Mouse (Mus musculus) CH12.LX (cell line): ENCODE results near the gene Gjb2. TPM values are rescaled to one million over a fixed set of nuclear protein-coding genes. Genes with fewer than 3 reads are reported as not detected.

ENCODE experiments used
- DNase-seq: peaks from one replicate; pipeline ENCODE4 v3.0.0-alpha.2; 2013; ENCODE audit errors: extremely low read depth
- H3K27ac ChIP-seq: 2 replicates; pipeline ENCODE4 v1.5.1; 2012; ENCODE audit warnings: low read depth, mild to moderate bottlenecking, control low read depth, moderate library complexity; ENCODE audit not compliant: insufficient read depth
- H3K27me3 ChIP-seq: replicated peaks from 2 replicates; pipeline ENCODE3; 2012; ENCODE audit warnings: inconsistent platforms
- H3K36me3 ChIP-seq, 2 experiments: replicated peaks in 1 of 2; 2 replicates each; pipeline versions ENCODE3 to v1.6.1; 2012; ENCODE audit warnings: inconsistent platforms in 1 of 2, low read length in 1 of 2, mild to moderate bottlenecking in 1 of 2, mixed read lengths in 1 of 2, moderate library complexity in 1 of 2; ENCODE audit not compliant: control insufficient read depth in 1 of 2, insufficient read depth in 1 of 2
- H3K4me1 ChIP-seq, 2 experiments: 2 replicates each; pipeline ENCODE4 v1.6.1; 2012; ENCODE audit warnings: inconsistent platforms in 1 of 2, moderate library complexity in 1 of 2; ENCODE audit not compliant: insufficient read depth in 2 of 2, control insufficient read depth in 1 of 2
- H3K4me2 ChIP-seq: 2 replicates; pipeline ENCODE4 v1.6.1; 2012; ENCODE audit warnings: low read depth, mild to moderate bottlenecking, control low read depth; ENCODE audit not compliant: poor library complexity, insufficient read depth, severe bottlenecking
- H3K4me3 ChIP-seq, 3 experiments: fragments of 150-350 bp in 1 of 3; sonication (generic) in 1 of 3; replicated peaks in 1 of 3; 2 replicates each; pipeline versions ENCODE3 to v1.5.1; 2011 to 2012; ENCODE audit warnings: low read depth in 2 of 3, low read length in 2 of 3, mild to moderate bottlenecking in 2 of 3, moderate library complexity in 2 of 3, control low read depth in 1 of 3, improper control_type of control experiment in 1 of 3, inconsistent platforms in 1 of 3, mixed read lengths in 1 of 3; ENCODE audit not compliant: poor library complexity in 1 of 3
- H3K79me2 ChIP-seq: replicated peaks from 2 replicates; pipeline ENCODE4 v1.6.1; 2012; ENCODE audit warnings: mild to moderate bottlenecking, moderate library complexity; ENCODE audit not compliant: control insufficient read depth, poor library complexity, insufficient read depth, severe bottlenecking; ENCODE audit errors: extremely low read depth
- H3K9ac ChIP-seq: 2 replicates; pipeline ENCODE4 v1.6.1; 2012; ENCODE audit warnings: low read depth, mild to moderate bottlenecking, control low read depth, moderate library complexity; ENCODE audit not compliant: insufficient read depth
- H3K9me3 ChIP-seq: replicated peaks from 2 replicates; pipeline ENCODE3; 2012; ENCODE audit warnings: low read length, inconsistent platforms, mixed read lengths
- BHLHE40 ChIP-seq: IDR thresholded peaks from 2 replicates; pipeline ENCODE4 v1.6.1; 2011; ENCODE audit warnings: mild to moderate bottlenecking, low read depth, low read length, improper control_type of control experiment
- CHD1 ChIP-seq: IDR thresholded peaks from 2 replicates; pipeline ENCODE4 v1.6.1; 2012; ENCODE audit warnings: low read depth, low read length, improper control_type of control experiment, inconsistent platforms
- CTCF ChIP-seq, 2 experiments: IDR thresholded peaks in 1 of 2; conservative IDR thresholded peaks in 1 of 2; 2 replicates each; pipeline ENCODE4 v1.5.1; 2011 to 2012; ENCODE audit warnings: low read depth in 2 of 2, low read length in 2 of 2, improper control_type of control experiment in 1 of 2, inconsistent platforms in 1 of 2, mild to moderate bottlenecking in 1 of 2, moderate library complexity in 1 of 2
- ELF1 ChIP-seq: IDR thresholded peaks from 2 replicates; pipeline ENCODE4 v1.6.1; 2014; ENCODE audit warnings: low read depth, mild to moderate bottlenecking, inconsistent platforms, low read length, improper control_type of control experiment
- JUN ChIP-seq: IDR thresholded peaks from 2 replicates; pipeline ENCODE4 v1.6.1; 2011; ENCODE audit warnings: low read depth, mild to moderate bottlenecking, low read length, improper control_type of control experiment, moderate library complexity; ENCODE audit not compliant: insufficient read depth
- KAT2A ChIP-seq: IDR thresholded peaks from 2 replicates; pipeline ENCODE4 v1.6.1; 2012; ENCODE audit warnings: low read length, improper control_type of control experiment, inconsistent platforms; ENCODE audit not compliant: insufficient replicate concordance
- MAFK ChIP-seq: IDR thresholded peaks from 2 replicates; pipeline ENCODE4 v1.6.1; 2011; ENCODE audit warnings: low read length, improper control_type of control experiment; ENCODE audit not compliant: insufficient replicate concordance
- MAX ChIP-seq: IDR thresholded peaks from 2 replicates; pipeline ENCODE4 v1.6.1; 2011; ENCODE audit warnings: low read length, improper control_type of control experiment
- MAZ ChIP-seq: IDR thresholded peaks from 2 replicates; pipeline ENCODE4 v1.6.1; 2012; ENCODE audit warnings: low read depth, mild to moderate bottlenecking, inconsistent platforms, low read length, improper control_type of control experiment, moderate library complexity
- MEF2A ChIP-seq: IDR thresholded peaks from 2 replicates; pipeline ENCODE4 v1.6.1; 2014; ENCODE audit warnings: low read depth, mild to moderate bottlenecking, inconsistent platforms, low read length, improper control_type of control experiment, borderline replicate concordance
- MYC ChIP-seq: IDR thresholded peaks from 2 replicates; pipeline ENCODE4 v1.6.1; 2011; ENCODE audit warnings: low read depth, mild to moderate bottlenecking, improper control_type of control experiment, low read length
- PAX5 ChIP-seq: IDR thresholded peaks from 2 replicates; pipeline ENCODE4 v1.6.1; 2012; ENCODE audit warnings: low read length, inconsistent platforms, mixed read lengths
- POLR2AphosphoS2 ChIP-seq: IDR thresholded peaks from 2 replicates; pipeline ENCODE4 v1.6.1; 2011; ENCODE audit warnings: low read depth, low read length, improper control_type of control experiment
- RAD21 ChIP-seq: IDR thresholded peaks from 2 replicates; pipeline ENCODE4 v1.6.1; 2011; ENCODE audit warnings: low read depth, mild to moderate bottlenecking, low read length, improper control_type of control experiment, moderate library complexity
- SIN3A ChIP-seq: IDR thresholded peaks from 2 replicates; pipeline ENCODE4 v1.6.1; 2012; ENCODE audit warnings: low read length, improper control_type of control experiment, inconsistent platforms
- SMC3 ChIP-seq: IDR thresholded peaks from 2 replicates; pipeline ENCODE4 v1.6.1; 2011; ENCODE audit warnings: low read depth, low read length, improper control_type of control experiment
- UBTF ChIP-seq: IDR thresholded peaks from 2 replicates; pipeline ENCODE4 v1.6.1; 2012; ENCODE audit warnings: low read depth, mild to moderate bottlenecking, inconsistent platforms, low read length, improper control_type of control experiment, moderate library complexity
- USF1 ChIP-seq: IDR thresholded peaks from 2 replicates; pipeline ENCODE4 v1.6.1; 2014; ENCODE audit warnings: low read depth, mild to moderate bottlenecking, inconsistent platforms, low read length, improper control_type of control experiment
- USF2 ChIP-seq: conservative IDR thresholded peaks from 2 replicates; pipeline ENCODE4 v1.6.1; 2011; ENCODE audit warnings: low read depth, low read length, improper control_type of control experiment
- ZMIZ1 ChIP-seq: IDR thresholded peaks from 2 replicates; pipeline ENCODE4 v1.6.1; 2012; ENCODE audit warnings: low read depth, mild to moderate bottlenecking, inconsistent platforms, low read length, improper control_type of control experiment
- dilution Hi-C: fragments of 300-500 bp; cut with MboI; formaldehyde crosslinking; loops from 2 replicates; pipeline ENCODE4 v1.14.3; 2020; ENCODE audit warnings: low sequenced_read_pairs; ENCODE audit not compliant: extremely low pct_unique_long_range_greater_than_20kb, extremely low pct_ligation_motif_present
- in situ Hi-C: fragments of 300-500 bp; cut with MboI; formaldehyde crosslinking; loops from 3 replicates; pipeline ENCODE4 v1.14.3; 2019; ENCODE audit warnings: low sequenced_read_pairs, low pct_ligation_motif_present, low pct_unique_long_range_greater_than_20kb, mixed read lengths
- polyA plus RNA-seq: library from polyadenylated mRNA; unstranded; fragments of >175 nt; gene quantifications from 2 replicates; pipeline ENCODE4 v1.2.1, GENCODE M21; 2012; ENCODE audit warnings: low read depth; ENCODE audit not compliant: insufficient read length
- total RNA-seq, 2 experiments: library from RNA; depleted of rRNA; stranded (reverse); fragments of 300-350 nt in 1 of 2; fragments of >200 nt in 1 of 2; gene quantifications; 2 replicates each; pipeline ENCODE4 v1.2.3; 2012 to 2014

The Gjb2 gene
- total and polyA plus RNA-seq, 3 experiments: not detected

DNA sequence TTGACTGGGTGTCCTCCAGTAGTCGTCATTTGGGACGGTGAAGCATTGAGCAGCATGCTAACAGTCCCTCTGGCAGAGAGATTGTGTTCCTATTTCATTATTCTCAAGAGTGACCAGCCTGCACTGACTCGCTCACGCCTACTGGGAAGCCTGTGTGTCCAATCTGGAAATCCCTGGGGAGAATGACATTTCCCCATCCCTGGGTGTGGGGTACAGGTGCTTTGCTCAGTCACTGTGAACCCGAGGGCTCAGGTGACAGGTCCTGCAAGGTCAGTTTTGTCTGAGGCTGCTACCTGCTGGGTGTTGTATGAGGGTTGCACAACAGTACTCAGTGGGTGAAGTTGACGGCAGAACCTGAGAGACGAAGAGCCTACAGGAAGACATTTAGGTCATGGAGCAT lies 17.8 kb upstream of the Gjb2 start:
- no peak for DNase-seq
- dilution Hi-C loops: no loop called here
- TF ChIP-seq CHD1 (no peak), MAFK (no peak), RAD21 (no peak), USF1 (no peak)
- TF ChIP-seq, all 38 proteins: peak for 0
- H3K27ac ChIP-seq: no peak overlapping the region
- H3K9me3 ChIP-seq: no peaks in the 10 kb centered on the region
- no peaks in the 10 kb centered on the region for H3K27me3 ChIP-seq
- no peak overlapping the region for H3K9ac ChIP-seq
- no peaks in the 10 kb centered on the region for H3K79me2 ChIP-seq
- no peaks in the 10 kb centered on the region for H3K36me3 ChIP-seq
- no peak overlapping the region for H3K4me2 ChIP-seq
- in situ Hi-C loops: no loop called here
- no peaks in the 10 kb centered on the region for H3K4me1 ChIP-seq
- no peak overlapping the region for H3K4me3 ChIP-seq

DNA sequence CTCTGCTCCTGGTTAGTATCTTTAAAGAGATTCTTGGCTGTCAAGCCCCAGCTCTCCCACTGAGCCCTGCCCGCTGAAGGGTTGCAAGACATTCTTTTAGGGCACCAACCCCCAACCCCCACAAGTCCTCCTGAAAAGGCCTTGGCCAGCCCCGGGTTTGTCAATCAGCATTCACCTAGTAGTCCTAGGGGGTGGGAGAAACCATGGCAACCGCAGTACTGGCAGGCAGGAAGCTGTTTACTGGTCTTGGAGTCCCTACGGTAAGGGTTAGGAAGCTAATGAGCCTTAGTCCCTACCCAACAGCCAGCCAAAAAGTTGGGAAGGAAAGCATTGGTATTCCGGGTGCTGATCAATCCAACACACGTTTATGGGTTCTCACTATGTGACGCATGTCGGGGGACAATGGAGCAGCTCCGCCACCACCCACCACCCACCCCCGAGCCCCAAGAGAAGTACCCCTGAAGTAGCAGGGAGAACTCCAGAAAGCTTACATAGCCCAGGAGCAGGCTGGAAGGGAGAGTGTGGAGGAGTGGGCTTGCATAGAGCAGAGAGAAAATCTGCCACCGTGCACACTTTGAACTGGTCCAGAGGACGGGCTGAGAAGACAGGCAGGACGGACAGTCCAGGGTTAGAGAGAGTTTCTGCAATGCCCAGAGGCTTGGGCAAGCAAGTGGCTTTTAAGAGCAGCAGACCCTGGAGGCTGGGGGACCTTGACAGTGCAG lies 11.5 kb upstream of the Gjb2 start, which contains the start of gene Gm4491:
Gene Gm4491 (minus strand): TSS at position 61 of the 722 bp plus-strand sequence.
- H3K36me3 ChIP-seq: no peaks in the 10 kb centered on the region
- in situ Hi-C loops: no loop called here

DNA sequence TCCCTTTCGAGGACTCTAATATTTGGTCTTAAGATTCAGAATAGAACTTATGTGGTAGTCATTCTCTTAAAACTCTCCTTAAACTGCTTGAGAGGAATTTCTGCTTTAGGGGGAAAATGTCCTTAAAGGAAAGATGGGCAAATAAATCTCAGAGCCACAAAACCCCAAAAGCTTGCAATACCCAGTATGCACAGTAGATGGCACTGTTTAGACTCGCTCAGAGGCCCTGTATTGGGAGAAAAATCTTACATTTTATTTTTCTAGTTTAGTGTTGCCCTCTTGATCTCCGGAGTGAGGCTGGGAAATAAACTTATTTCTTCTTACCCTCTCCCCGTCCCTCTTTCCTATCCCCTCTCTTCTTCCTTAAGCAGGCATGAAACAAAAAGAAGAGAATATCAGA lies 4.7 kb upstream of the Gjb2 start:
- TF ChIP-seq SMC3: peak; percentile 77
- TF ChIP-seq CTCF (conservative IDR thresholded peaks at IDR 0.05 in 1 of 2, IDR thresholded peaks at IDR 0.05 in 1 of 2; ENCODE audit: low read depth in 2 of 2, low read length in 2 of 2): peak; percentile 83 to 90
- TF ChIP-seq POLR2AphosphoS2: no peak
- TF ChIP-seq RAD21: peak; percentile 87

More for the DNA sequence above, 11.5 kb upstream of the Gjb2 start, which contains the start of gene Gm4491:
- Histone ChIP-seq H3K4me3 (no peak within 1 kb of the TSS), H3K79me2 (no peaks in the 10 kb centered on the region), H3K4me2 (no peak within 1 kb of the TSS), H3K27me3 (peaks cover 4% of the 10 kb centered on the region), H3K27ac (no peak within 1 kb of the TSS), H3K9me3 (no peaks in the 10 kb centered on the region), H3K4me1 (peaks cover 0 to 4% of the 10 kb centered on the region in 2 experiments; a peak in 1 of 4 replicates), H3K9ac (no peak within 1 kb of the TSS)
- DNase-seq: no peak
- dilution Hi-C loops: no loop called here
- no peak for TF ChIP-seq BHLHE40
- TF ChIP-seq MYC: no peak
- no peak for TF ChIP-seq ZMIZ1
- TF ChIP-seq ELF1: no peak
- TF ChIP-seq PAX5: no peak
- TF ChIP-seq KAT2A: no peak
- TF ChIP-seq UBTF: no peak
- TF ChIP-seq MEF2A: no peak
- TF ChIP-seq MAFK: no peak
- no peak for TF ChIP-seq JUN
- no peak for TF ChIP-seq MAZ
- no peak for TF ChIP-seq USF1
- no peak for TF ChIP-seq CHD1
- no peak for TF ChIP-seq USF2
- TF ChIP-seq SIN3A: no peak
- no peak for TF ChIP-seq MAX
- no peak for TF ChIP-seq SMC3

More for the DNA sequence above, 4.7 kb upstream of the Gjb2 start:
- DNase-seq: peak; percentile 66
- Histone ChIP-seq H3K9ac (no peak overlapping the region), H3K27ac (no peak overlapping the region), H3K79me2 (no peaks in the 10 kb centered on the region), H3K4me1 (peaks cover 0 to 4% of the 10 kb centered on the region in 2 experiments; a peak in 1 of 4 replicates), H3K4me2 (no peak overlapping the region), H3K9me3 (peaks cover 1% of the 10 kb centered on the region), H3K4me3 (no peak overlapping the region), H3K27me3 (peaks cover 4% of the 10 kb centered on the region), H3K36me3 (no peaks in the 10 kb centered on the region)
- in situ Hi-C loops (no loop called here), dilution Hi-C loops (no loop called here)
